Mouse (Mus musculus) subcutaneous adipose tissue, adult 2 months (tissue): Measurements from ENCODE around the gene Trrap. TPM values are rescaled to one million over a fixed set of nuclear protein-coding genes. Genes with fewer than 3 reads are reported as not detected.

ENCODE experiments used
- polyA plus RNA-seq: library from polyadenylated mRNA; depleted of rRNA; stranded (reverse); fragments of >200 nt; gene quantifications from 2 replicates; pipeline ENCODE4 v1.2.3, GENCODE M21; 2012; ENCODE audit warnings: low replicate concordance; rRNA removed

Gene Trrap
- polyA plus RNA-seq = 94.8 and 150 TPM in 2 replicates

GRCm38 (mm10) chr5:144767106-144767798 lies at the start of gene Trrap:
Gene Trrap, plus strand, starts transcription at chr5:144767732.

GRCm38 (mm10) chr5:144761161-144761868 lies 6.2 kb upstream of the Trrap start, which contains the start of gene Tmem130:
Gene Tmem130, minus strand, starts transcription at chr5:144761818.

Other genes with a start within 250 kb of the Trrap start
- 2.8 and 19.7 TPM in 2 replicates for gene Nptx2, start 221.8 kb upstream of the Trrap start, polyA plus RNA-seq
- gene Tmem130, start 5.9 kb upstream of the Trrap start, polyA plus RNA-seq = 0.06 TPM in 1 of 2 replicates, not detected in the other
- gene Smurf1, start 198.1 kb downstream of the Trrap start, polyA plus RNA-seq = 33.8 and 36.4 TPM in 2 replicates